Mouse (Mus musculus): ENCODE measurements around the gene Glb1l.
A peak's percentile ranks its signal among the peaks of the same experiment; 100 is the strongest.

GRCm38 (mm10) chr1:75191622-75192402 is 18.8 kb downstream of the Glb1l start, which contains the start of the genes Ankzf1 and Atg9a:
- TF ChIP-seq CTCF (IDR thresholded peaks at IDR 0.05; ENCODE audit: insufficient read depth, low read depth, low read length) (no peak), POLR2A (IDR thresholded peaks at IDR 0.05; ENCODE audit: insufficient read depth, low read depth, low read length) (peak; percentile 89)
